Comparison of ENCODE assay signal across 8 mouse cellular contexts in genomic region chr13:28424446-28425059, GRCm38 (mm10).
DNase-seq lines count a peak whose midpoint lies in the region; ATAC-seq lines count a peak whose summit lies in the region.

No protein-coding gene starts in this region.

- no peaks in the 10 kb centered on the region for H3K36me3 ChIP-seq in hindbrain, embryonic 10.5 days
- H3K36me3 ChIP-seq in hindbrain, embryonic 16.5 days (ENCODE audit: control insufficient read depth, insufficient read depth, low read length) = no peaks in the 10 kb centered on the region
- no peaks in the 10 kb centered on the region for H3K36me3 ChIP-seq in liver, embryonic 13.5 days

- no peak overlapping the region for H3K4me2 ChIP-seq in hindbrain, embryonic 16.5 days (ENCODE audit: low read length)
- no peak overlapping the region for H3K4me2 ChIP-seq in liver, embryonic 13.5 days

- no peak for ATAC-seq in hindbrain, embryonic 16.5 days
- peak; percentile 53; the same call in 1 of the 2 replicates for ATAC-seq in liver, embryonic 13.5 days (ENCODE audit: low read depth)

- intact Hi-C loops in heart, postnatal 36 days (cut with DNase I) = loop anchor here (5.0 to 10.0 kb wide), 3 partner anchors 333 to 1410 kb away; no protein-coding TSS in a partner anchor

- peak overlapping the region; percentile 62; the same call in 1 of the 2 replicates for H3K27ac ChIP-seq in hindbrain, embryonic 10.5 days
- H3K27ac ChIP-seq in hindbrain, embryonic 16.5 days (ENCODE audit: low read depth, low read length) = no peak overlapping the region
- H3K27ac ChIP-seq in liver, embryonic 13.5 days = no peak overlapping the region

- no peaks in the 10 kb centered on the region for H3K9me3 ChIP-seq in hindbrain, embryonic 10.5 days
- H3K9me3 ChIP-seq in hindbrain, embryonic 16.5 days (ENCODE audit: control insufficient read depth, low read length) = no peaks in the 10 kb centered on the region; the same call in 1 of the 2 replicates
- no peaks in the 10 kb centered on the region for H3K9me3 ChIP-seq in liver, embryonic 13.5 days (replicated peaks)

- no peaks in the 10 kb centered on the region for H3K27me3 ChIP-seq in hindbrain, embryonic 10.5 days (ENCODE audit: insufficient read depth, poor library complexity, severe bottlenecking)
- H3K27me3 ChIP-seq in hindbrain, embryonic 16.5 days (replicated peaks; ENCODE audit: control insufficient read depth, insufficient read depth, low read length) = no peaks in the 10 kb centered on the region
- no peaks in the 10 kb centered on the region for H3K27me3 ChIP-seq in liver, embryonic 13.5 days

- H3K4me3 ChIP-seq in hindbrain, embryonic 10.5 days = no peak overlapping the region
- H3K4me3 ChIP-seq in hindbrain, embryonic 16.5 days (ENCODE audit: low read length) = no peak overlapping the region
- H3K4me3 ChIP-seq in liver, embryonic 13.5 days (replicated peaks) = no peak overlapping the region

- DNase-seq in hindbrain, embryonic 10.5 days (ENCODE audit: low spot score) = no peak
- DNase-seq in embryo, embryonic 9.5 days (ENCODE audit: extremely low spot score) = peak; percentile 12
- DNase-seq in heart, postnatal 36 days = peak; percentile 13 to 15
- DNase-seq in liver, embryonic 13.5 days = no peak
- DNase-seq in spleen, postnatal 4 days (ENCODE audit: low spot score in 2 of 2) = no peak
- no peak for DNase-seq in frontal cortex, postnatal 25 days (ENCODE audit: low spot score in 2 of 2)
- no peak for DNase-seq in cerebellum, adult 9-11 months

- peaks cover 19% of the 10 kb centered on the region for H3K4me1 ChIP-seq in hindbrain, embryonic 10.5 days (replicated peaks)
- peaks cover 5% of the 10 kb centered on the region for H3K4me1 ChIP-seq in hindbrain, embryonic 16.5 days (ENCODE audit: control insufficient read depth, insufficient read depth, low read depth, low read length)
- 0 out of 2 replicates have a peak, but pooled peaks cover 6% of the 10 kb centered on the region for H3K4me1 ChIP-seq in liver, embryonic 13.5 days (replicated peaks)

- no peak overlapping the region for H3K9ac ChIP-seq in hindbrain, embryonic 16.5 days (ENCODE audit: low read depth, low read length)
- H3K9ac ChIP-seq in liver, embryonic 13.5 days = no peak overlapping the region

- 50% methylated on average over 8 of the region's 8 CpGs for WGBS in hindbrain, embryonic 10.5 days
- WGBS in hindbrain, embryonic 16.5 days = 27% methylated on average over 8 of the region's 8 CpGs
- WGBS in liver, embryonic 13.5 days (ENCODE audit: insufficient replicate concordance) = 36% methylated on average over 8 of the region's 8 CpGs

Comparison
In these comparisons a context has a peak if more than half of its experiments do, and no peak if none do; other contexts are left out.
1. DNase-seq: peak in embryo, embryonic 9.5 days (single experiment) and heart, postnatal 36 days (2 of 2); none in hindbrain, embryonic 10.5 days (single experiment), liver, embryonic 13.5 days (single experiment), spleen, postnatal 4 days (0 of 2), frontal cortex, postnatal 25 days (0 of 2) and cerebellum, adult 9-11 months (single experiment).